Mouse (Mus musculus) lung, embryonic 14.5 days (tissue): ENCODE measurements around the gene Tti1. TPM values are rescaled to one million over a fixed set of nuclear protein-coding genes. Genes with fewer than 3 reads are reported as not detected.

ENCODE experiments used
- ATAC-seq: fragments of 200-750 bp; cut with Nextera tagmentation; 2 replicates; pipeline ENCODE4 v1.8.0; 2017; ENCODE audit warnings: mild to moderate bottlenecking, moderate TSS enrichment, moderate library complexity; ENCODE audit not compliant: insufficient read depth
- DNase-seq: peaks from one replicate; pipeline ENCODE4 v3.0.0-alpha.2; 2015
- H3K27ac ChIP-seq: fragments of 300-500 bp; sonication (generic); 2 replicates; pipeline ENCODE4 v1.5.1; 2014; ENCODE audit warnings: low read depth, mild to moderate bottlenecking, moderate library complexity
- H3K27me3 ChIP-seq: fragments of 300-500 bp; sonication (generic); 2 replicates; pipeline ENCODE4 v1.6.1; 2014; ENCODE audit warnings: low read length, control low read depth; ENCODE audit not compliant: insufficient read depth
- H3K36me3 ChIP-seq: fragments of 300-500 bp; sonication (generic); 2 replicates; pipeline ENCODE4 v1.6.1; 2014; ENCODE audit warnings: control low read depth; ENCODE audit not compliant: insufficient read depth
- H3K4me1 ChIP-seq: fragments of 300-500 bp; sonication (generic); 2 replicates; pipeline ENCODE4 v1.6.1; 2014; ENCODE audit warnings: antibody characterized with exemption, control low read depth; ENCODE audit not compliant: insufficient read depth
- H3K4me2 ChIP-seq: fragments of 300-500 bp; sonication (generic); 2 replicates; pipeline ENCODE4 v1.6.1; 2014; ENCODE audit warnings: mild to moderate bottlenecking
- H3K4me3 ChIP-seq: fragments of 300-500 bp; sonication (generic); 2 replicates; pipeline ENCODE4 v1.5.1; 2014; ENCODE audit warnings: low read depth, low read length
- H3K9ac ChIP-seq: fragments of 300-500 bp; sonication (generic); 2 replicates; pipeline ENCODE4 v1.6.1; 2014
- H3K9me3 ChIP-seq: fragments of 300-500 bp; sonication (generic); 2 replicates; pipeline ENCODE4 v1.6.1; 2016; ENCODE audit warnings: low read depth, low read length, control low read depth
- CTCF ChIP-seq: IDR thresholded peaks from 2 replicates; pipeline ENCODE4 v1.5.1; 2016; ENCODE audit warnings: antibody characterized with exemption, low read depth
- WGBS: fragments of 180-500 bp; shearing (Covaris S2); extraction: QIAGEN DNeasy Blood & Tissue Kit; methylation state at CpG from one replicate; pipeline ENCODE4 v1.1.7; 2014; 5-methylcytosine and 5-hydroxymethylcytosine counted together
- polyA plus RNA-seq: library from polyadenylated mRNA; unstranded; fragments of >200 nt; fragmentation: Nextera tagmentation; extraction: Ambion mirVana; gene quantifications from 2 replicates; pipeline ENCODE4 v1.2.1, GENCODE M21; 2014

The Tti1 gene
- 25.9 and 27.3 TPM in 2 replicates for polyA plus RNA-seq

DNA sequence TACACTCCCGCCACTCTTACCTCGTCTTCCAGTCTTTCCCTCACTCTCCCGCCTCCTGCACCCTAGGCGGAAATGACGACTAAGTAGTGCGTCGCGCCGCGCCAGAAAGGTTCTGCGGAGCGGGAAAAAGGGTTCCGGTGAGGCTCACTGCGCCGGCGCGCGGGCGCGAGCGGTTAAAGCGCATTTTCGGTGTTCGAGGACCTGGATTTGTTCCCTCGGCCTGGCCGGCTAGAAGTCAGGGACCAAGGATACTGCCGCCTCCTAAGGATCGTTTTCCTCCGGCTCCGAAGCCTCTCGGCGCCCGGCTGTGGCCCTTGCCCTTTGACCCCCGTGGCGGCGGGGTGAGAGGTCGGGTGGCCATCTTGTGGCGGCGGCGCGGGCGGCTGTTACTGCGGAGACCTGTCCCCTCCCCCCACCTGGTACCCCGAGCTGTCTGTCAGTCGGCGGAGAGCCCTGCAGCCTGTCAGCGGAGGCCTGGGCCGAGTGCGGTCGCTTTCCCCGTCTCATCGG is at the start of gene Tti1, which contains the start of gene Rprd1b:
Gene Tti1, minus strand, starts transcription at position 80 of the 510 bp plus-strand sequence.
Gene Rprd1b, plus strand, starts transcription at position 144 of the 510 bp plus-strand sequence.
- no peaks in the 10 kb centered on the region for H3K9me3 ChIP-seq
- H3K4me3 ChIP-seq, result peak within 1 kb of the TSS; percentile 67
- TF ChIP-seq CTCF, result no peak
- no peaks in the 10 kb centered on the region for H3K27me3 ChIP-seq
- under 1% methylated on average over 52 of the region's 52 CpGs for WGBS
- H3K4me2 ChIP-seq, result peak within 1 kb of the TSS; percentile 77
- ATAC-seq (peak; percentile 95), DNase-seq (peak; percentile 99)
- peaks cover 9% of the 10 kb centered on the region for H3K36me3 ChIP-seq
- H3K9ac ChIP-seq, result peak within 1 kb of the TSS; percentile 72
- peak within 1 kb of the TSS; percentile 94 for H3K27ac ChIP-seq
- peaks cover 8% of the 10 kb centered on the region for H3K4me1 ChIP-seq

DNA sequence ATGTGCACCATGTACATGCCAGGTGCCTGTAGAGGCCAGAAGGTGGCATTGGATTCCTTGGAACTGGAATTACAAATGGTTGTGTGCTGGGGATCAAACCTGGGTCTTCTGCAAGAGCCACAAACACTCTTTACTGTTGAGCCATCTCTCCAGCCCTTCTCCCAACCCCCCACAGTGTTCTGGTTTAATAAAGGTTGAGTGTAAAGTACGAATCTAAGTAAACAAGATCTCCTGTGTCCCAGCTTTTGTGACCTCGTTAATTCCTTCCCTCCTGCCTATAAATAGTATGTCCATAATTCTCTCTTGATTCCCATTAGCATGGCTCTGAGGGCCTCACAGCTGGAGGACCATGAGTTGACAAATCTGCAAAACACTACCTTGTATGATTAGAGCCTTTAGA is 49.7 kb upstream of the Tti1 start:
- H3K9ac ChIP-seq, result no peak overlapping the region
- 68% methylated on average over 2 of the region's 2 CpGs for WGBS
- H3K36me3 ChIP-seq, result peaks cover 50% of the 10 kb centered on the region

GRCm38 (mm10) chr2:158076690-158077089 is 48.5 kb upstream of the Tti1 start:
- no peak overlapping the region for H3K4me2 ChIP-seq
- no peaks in the 10 kb centered on the region for H3K27me3 ChIP-seq
- H3K27ac ChIP-seq, result no peak overlapping the region
- H3K4me3 ChIP-seq, result no peak overlapping the region
- H3K9me3 ChIP-seq, result no peaks in the 10 kb centered on the region
- no peak for TF ChIP-seq CTCF
- ATAC-seq, result no peak
- no peak overlapping the region for H3K9ac ChIP-seq
- 0 out of 2 replicates have a peak, but pooled peaks cover 4% of the 10 kb centered on the region for H3K4me1 ChIP-seq
- 76% methylated on average over 6 of the region's 6 CpGs for WGBS
- peaks cover 61% of the 10 kb centered on the region for H3K36me3 ChIP-seq
- no peak for DNase-seq

More for the DNA sequence above, 49.7 kb upstream of the Tti1 start:
- DNase-seq (no peak), ATAC-seq (no peak)
- TF ChIP-seq CTCF, result no peak
- no peak overlapping the region for H3K4me3 ChIP-seq
- H3K4me1 ChIP-seq, result 0 out of 2 replicates have a peak, but pooled peaks cover 4% of the 10 kb centered on the region
- no peak overlapping the region for H3K4me2 ChIP-seq
- H3K27ac ChIP-seq, result no peak overlapping the region
- H3K27me3 ChIP-seq, result no peaks in the 10 kb centered on the region
- H3K9me3 ChIP-seq, result no peaks in the 10 kb centered on the region

DNA sequence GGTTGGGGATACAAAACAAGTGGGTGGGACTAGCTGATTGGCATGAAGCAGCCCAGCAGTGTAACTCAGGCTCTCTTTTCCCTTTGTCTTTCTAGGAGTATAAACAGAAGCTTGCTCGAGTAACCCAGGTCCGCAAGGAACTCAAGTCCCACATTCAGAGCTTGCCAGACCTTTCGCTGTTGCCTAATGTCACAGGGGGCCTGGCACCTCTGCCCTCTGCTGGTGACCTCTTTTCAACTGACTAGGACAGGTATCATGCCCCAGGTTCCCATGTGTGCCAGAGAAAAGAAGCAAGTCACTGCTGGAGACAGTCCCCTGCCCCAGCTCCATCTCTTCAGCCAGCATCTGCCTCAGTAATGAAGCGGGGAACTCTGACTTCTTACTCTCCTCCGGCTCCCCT is 46.6 kb upstream of the Tti1 start:
- H3K27me3 ChIP-seq, result no peaks in the 10 kb centered on the region
- 85% methylated on average over 5 of the region's 5 CpGs for WGBS

DNA sequence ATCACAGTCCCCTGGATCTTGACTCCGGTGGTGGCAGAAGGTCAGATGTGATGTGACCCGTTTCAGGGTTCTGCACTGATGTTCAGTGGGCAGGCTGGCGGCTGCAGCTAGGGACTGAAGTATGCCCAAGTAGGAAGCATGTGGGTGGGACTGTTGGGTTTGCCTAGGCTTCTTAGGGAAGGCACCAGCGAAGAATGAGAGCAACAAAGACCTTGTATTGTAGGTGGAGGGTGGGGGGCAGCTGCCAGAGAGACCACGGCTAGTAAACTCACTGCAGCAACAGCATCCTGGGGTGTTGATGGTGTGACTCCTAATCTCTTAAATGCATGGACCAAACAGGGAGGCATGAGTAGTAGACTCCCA is 43.4 kb upstream of the Tti1 start:
- H3K9ac ChIP-seq, result no peak overlapping the region
- 84% methylated on average over 5 of the region's 5 CpGs for WGBS
- ATAC-seq, result no peak
- H3K36me3 ChIP-seq, result peaks cover 83% of the 10 kb centered on the region
- H3K27ac ChIP-seq, result no peak overlapping the region
- no peak overlapping the region for H3K4me3 ChIP-seq
- no peak for TF ChIP-seq CTCF
- no peaks in the 10 kb centered on the region for H3K4me1 ChIP-seq
- no peaks in the 10 kb centered on the region for H3K9me3 ChIP-seq
- DNase-seq, result no peak
- H3K4me2 ChIP-seq, result no peak overlapping the region
- no peaks in the 10 kb centered on the region for H3K27me3 ChIP-seq

More for the DNA sequence above, 46.6 kb upstream of the Tti1 start:
- Histone ChIP-seq H3K4me2 (no peak overlapping the region), H3K4me3 (no peak overlapping the region), H3K9ac (no peak overlapping the region), H3K36me3 (peaks cover 79% of the 10 kb centered on the region), H3K9me3 (no peaks in the 10 kb centered on the region), H3K27ac (no peak overlapping the region), H3K4me1 (no peaks in the 10 kb centered on the region)
- ATAC-seq, result no peak
- DNase-seq, result no peak
- no peak for TF ChIP-seq CTCF

GRCm38 (mm10) chr2:158070885-158071632 is 42.8 kb upstream of the Tti1 start:
- H3K27me3 ChIP-seq, result no peaks in the 10 kb centered on the region
- H3K9me3 ChIP-seq, result no peaks in the 10 kb centered on the region
- WGBS, result 61% methylated on average over 3 of the region's 3 CpGs
- no peak overlapping the region for H3K9ac ChIP-seq
- no peak for ATAC-seq
- peaks cover 81% of the 10 kb centered on the region for H3K36me3 ChIP-seq
- H3K4me2 ChIP-seq, result no peak overlapping the region
- H3K4me3 ChIP-seq, result no peak overlapping the region
- DNase-seq, result peak; percentile 37
- no peak overlapping the region for H3K27ac ChIP-seq
- TF ChIP-seq CTCF, result no peak
- H3K4me1 ChIP-seq, result no peaks in the 10 kb centered on the region

- no peak overlapping the region for H3K4me2 ChIP-seq
- no peak overlapping the region for H3K27ac ChIP-seq
- H3K9me3 ChIP-seq, result no peaks in the 10 kb centered on the region
- H3K4me3 ChIP-seq, result no peak overlapping the region
- ATAC-seq (no peak), DNase-seq (no peak)
- no peak overlapping the region for H3K9ac ChIP-seq
- H3K4me1 ChIP-seq, result no peaks in the 10 kb centered on the region
- H3K36me3 ChIP-seq, result peaks cover 75% of the 10 kb centered on the region
- TF ChIP-seq CTCF, result no peak
- no peaks in the 10 kb centered on the region for H3K27me3 ChIP-seq
These were observed 40.3 kb upstream of the Tti1 start for GRCm38 (mm10) chr2:158068444-158068971.
